Mouse (Mus musculus): ENCODE data around the gene Ccdc188.

DNA sequence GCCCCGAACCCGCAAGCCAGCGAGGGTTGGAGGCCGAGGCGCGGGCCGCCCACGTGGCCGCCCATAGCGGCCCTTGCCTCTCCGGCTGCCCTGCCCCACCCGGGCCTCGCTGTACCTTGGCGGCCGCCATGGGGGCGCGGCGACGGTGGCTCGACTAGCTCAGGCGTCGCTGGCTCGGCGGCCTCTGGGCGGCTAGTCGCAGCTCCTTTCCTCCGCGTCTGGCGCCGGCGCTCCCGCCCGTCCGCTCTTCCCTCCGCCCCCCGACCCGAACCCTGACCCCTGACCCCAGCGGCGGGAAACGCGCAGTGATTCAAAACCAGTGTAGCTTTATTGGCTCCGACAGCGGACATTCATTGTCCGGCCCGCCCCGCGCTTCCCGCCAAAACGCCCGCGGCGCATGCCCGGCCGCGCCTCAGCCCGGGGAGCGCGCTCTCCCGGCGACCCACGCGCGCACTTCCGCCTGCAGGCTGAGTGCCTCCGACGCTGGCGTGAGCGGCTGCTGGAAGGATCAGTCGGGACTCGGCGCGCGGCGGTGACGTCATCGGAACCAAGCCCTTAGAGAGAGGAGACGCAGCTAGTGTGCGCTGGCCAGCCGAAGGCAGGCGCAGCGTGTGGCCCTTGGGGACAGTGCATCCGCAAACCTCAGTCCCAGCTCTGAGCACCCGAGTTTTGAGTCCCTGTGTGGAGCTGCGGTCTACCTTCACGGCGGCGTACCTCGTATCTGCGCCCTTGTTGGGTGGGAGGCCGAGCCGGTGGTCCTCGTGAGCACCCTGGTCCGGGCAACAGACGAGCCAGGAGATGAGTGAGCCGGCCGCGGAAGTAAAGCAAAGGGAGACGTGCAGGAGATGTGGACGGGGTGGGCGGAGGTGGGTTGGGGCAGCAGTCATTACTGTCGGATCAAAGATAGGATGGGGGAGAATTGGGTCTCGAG lies 31.0 kb downstream of the Ccdc188 start, which contains the start of the genes Trmt2a and Ranbp1:
- TF ChIP-seq CTCF (IDR thresholded peaks at IDR 0.05; ENCODE audit: low read depth) (no peak), EP300 (IDR thresholded peaks at IDR 0.05; ENCODE audit: low read depth) (peak; percentile 59)

Data from liver, postnatal 0 days (tissue).